Mouse (Mus musculus) regulatory T cell (primary cell): Measurements from ENCODE around the gene Olfr1136.

ENCODE experiments used
- in situ Hi-C: fragments of 300-600 bp; cut with MboI, MseI; formaldehyde crosslinking; loops from one replicate; pipeline ENCODE4 v1.15.1; 2025; ENCODE audit warnings: high pct_unique_total_duplicates

Olfr1136 gene

GRCm38 (mm10) chr2:87693847-87694246 lies at the start of gene Olfr1136:
TSS of gene Olfr1136 (minus strand) at chr2:87693947.
- in situ Hi-C loops = no loop called here

- in situ Hi-C loops = no loop called here
These were observed 49.7 kb upstream of the Olfr1136 start, which contains the start of gene Olfr1140 for GRCm38 (mm10) chr2:87743452-87743851. TSS of gene Olfr1140 (plus strand) at chr2:87743752.

GRCm38 (mm10) chr2:87739878-87740277 lies 46.1 kb upstream of the Olfr1136 start, which contains the start of gene Olfr1138:
TSS of gene Olfr1138 (minus strand) at chr2:87739978.
- in situ Hi-C loops = no loop called here

- in situ Hi-C loops = no loop called here
These were observed 19.3 kb upstream of the Olfr1136 start, which contains the start of gene Olfr1137 for GRCm38 (mm10) chr2:87713079-87713478. TSS of gene Olfr1137 (minus strand) at chr2:87713179.

- in situ Hi-C loops = no loop called here
These were observed 20.2 kb downstream of the Olfr1136 start, which contains the start of gene Olfr1135 for GRCm38 (mm10) chr2:87673564-87673963. TSS of gene Olfr1135 (minus strand) at chr2:87673664.

GRCm38 (mm10) chr2:87658360-87658759 lies 35.4 kb downstream of the Olfr1136 start, which contains the start of gene Olfr1134:
TSS of gene Olfr1134 (minus strand) at chr2:87658460.
- in situ Hi-C loops = no loop called here

- in situ Hi-C loops = no loop called here
These were observed 46.5 kb downstream of the Olfr1136 start, which contains the start of gene Olfr1133 for GRCm38 (mm10) chr2:87647274-87647673. TSS of gene Olfr1133 (minus strand) at chr2:87647374.
